Comparison of ENCODE assay signal across 11 mouse cellular contexts in genomic region chr12:108432578-108432977, GRCm38 (mm10).
DNase-seq lines count a peak whose midpoint lies in the region; ATAC-seq and TF ChIP-seq lines count a peak whose summit lies in the region.
"Had no signal": no experiment of that assay in that cellular context is flagged by ENCODE, and none has a peak within 500 bp of the region (broad histone marks: within the 10 kb centered on the region; RNA-seq: fewer than 3 reads in every experiment).

No protein-coding gene starts in this region.

- peak overlapping the region; percentile 22 for H3K4me2 ChIP-seq in hindbrain, embryonic 13.5 days
- H3K4me2 ChIP-seq in hindbrain, embryonic 12.5 days (replicated peaks): no peak overlapping the region
- H3K4me2 ChIP-seq in midbrain, embryonic 14.5 days (ENCODE audit: low read length): no peak overlapping the region

- DNase-seq in brain, embryonic 14.5 days (ENCODE audit: low read depth): peak; percentile 66
- peak; percentile 54 for DNase-seq in midbrain, embryonic 14.5 days
- DNase-seq in spleen, adult 18-20 months: no peak
- no peak for DNase-seq in layer of hippocampus, postnatal 14 days (ENCODE audit: low spot score in 2 of 2)
- no peak for DNase-seq in ovary, postnatal 10 days (ENCODE audit: low spot score)
- DNase-seq: kidney, adult 11 months; lung, postnatal 14 days had no signal

- H3K4me3 ChIP-seq in hindbrain, embryonic 13.5 days: no peak overlapping the region
- no peak overlapping the region for H3K4me3 ChIP-seq in hindbrain, embryonic 12.5 days
- 0 out of 2 replicates have a peak overlapping the region, but pooled peaks have one; percentile 5 for H3K4me3 ChIP-seq in cortical plate, adult 2 months (ENCODE audit: insufficient read depth, low read length)
- H3K4me3 ChIP-seq in midbrain, embryonic 14.5 days (replicated peaks; ENCODE audit: low read depth, low read length): no peak overlapping the region
- H3K4me3 ChIP-seq: erythroblast, embryonic 14.5 days had no signal

- H3K27me3 ChIP-seq in hindbrain, embryonic 13.5 days: no peaks in the 10 kb centered on the region
- no peaks in the 10 kb centered on the region for H3K27me3 ChIP-seq in hindbrain, embryonic 12.5 days
- H3K27me3 ChIP-seq in midbrain, embryonic 14.5 days (ENCODE audit: control insufficient read depth, insufficient read depth, low read length): no peaks in the 10 kb centered on the region

- H3K27ac ChIP-seq in hindbrain, embryonic 13.5 days: 0 out of 2 replicates have a peak overlapping the region, but pooled peaks have one; percentile 19
- no peak overlapping the region for H3K27ac ChIP-seq in hindbrain, embryonic 12.5 days
- peak overlapping the region; percentile 26 for H3K27ac ChIP-seq in cortical plate, adult 2 months (ENCODE audit: insufficient read depth, low read length)
- H3K27ac ChIP-seq in midbrain, embryonic 14.5 days (replicated peaks; ENCODE audit: low read depth, low read length): peak overlapping the region; percentile 27; the same call in 1 of the 2 replicates

- H3K9ac ChIP-seq in hindbrain, embryonic 13.5 days: peak overlapping the region; percentile 40; the same call in 1 of the 2 replicates
- H3K9ac ChIP-seq in hindbrain, embryonic 12.5 days: no peak overlapping the region
- H3K9ac ChIP-seq in midbrain, embryonic 14.5 days (replicated peaks; ENCODE audit: low read length): no peak overlapping the region; the same call in 1 of the 2 replicates

- 61% methylated on average over 5 of the region's 5 CpGs for WGBS in hindbrain, embryonic 13.5 days
- WGBS in hindbrain, embryonic 12.5 days: 67% methylated on average over 5 of the region's 5 CpGs
- 71% methylated on average over 5 of the region's 5 CpGs for WGBS in midbrain, embryonic 14.5 days

- H3K9me3 ChIP-seq in hindbrain, embryonic 13.5 days: no peaks in the 10 kb centered on the region
- H3K9me3 ChIP-seq in hindbrain, embryonic 12.5 days (replicated peaks): no peaks in the 10 kb centered on the region
- no peaks in the 10 kb centered on the region for H3K9me3 ChIP-seq in midbrain, embryonic 14.5 days (ENCODE audit: control insufficient read depth, low read length)

- TF ChIP-seq POLR2A in brain, embryonic 14.5 days (IDR thresholded peaks at IDR 0.05; ENCODE audit: borderline replicate concordance, extremely low read depth, insufficient read depth, insufficient read length, poor library complexity, severe bottlenecking): no peak
- TF ChIP-seq POLR2A in cortical plate, adult 2 months (IDR thresholded peaks at IDR 0.05; ENCODE audit: extremely low read depth, insufficient read depth, low read length): no peak

- no peak for ATAC-seq in hindbrain, embryonic 13.5 days (ENCODE audit: low FRiP score)
- no peak for ATAC-seq in hindbrain, embryonic 12.5 days (ENCODE audit: low FRiP score)
- no peak for ATAC-seq in midbrain, embryonic 14.5 days (ENCODE audit: low FRiP score, low TSS enrichment)

- TF ChIP-seq CTCF in brain, embryonic 14.5 days (IDR thresholded peaks at IDR 0.05; ENCODE audit: borderline replicate concordance, extremely low read depth, insufficient read depth, insufficient read length): no peak
- TF ChIP-seq CTCF in cortical plate, adult 2 months (IDR thresholded peaks at IDR 0.05; ENCODE audit: extremely low read depth, insufficient read depth, low read length): no peak

- H3K4me1 ChIP-seq in hindbrain, embryonic 13.5 days (replicated peaks): peaks cover 56% of the 10 kb centered on the region
- peaks cover 44% of the 10 kb centered on the region for H3K4me1 ChIP-seq in hindbrain, embryonic 12.5 days
- peaks cover 27% of the 10 kb centered on the region for H3K4me1 ChIP-seq in cortical plate, adult 2 months (ENCODE audit: control insufficient read depth, insufficient read depth, low read length)
- H3K4me1 ChIP-seq in midbrain, embryonic 14.5 days (ENCODE audit: control insufficient read depth, insufficient read depth, low read length): peaks cover 30% of the 10 kb centered on the region

- no peaks in the 10 kb centered on the region for H3K36me3 ChIP-seq in hindbrain, embryonic 13.5 days
- H3K36me3 ChIP-seq in hindbrain, embryonic 12.5 days: no peaks in the 10 kb centered on the region
- no peaks in the 10 kb centered on the region for H3K36me3 ChIP-seq in midbrain, embryonic 14.5 days (ENCODE audit: control insufficient read depth, insufficient read depth, low read length)

Comparison
In these comparisons a context has a peak if more than half of its experiments do, and no peak if none do; other contexts are left out.
1. DNase-seq: peak in brain, embryonic 14.5 days (single experiment) and midbrain, embryonic 14.5 days (single experiment); none in spleen, adult 18-20 months (0 of 2), layer of hippocampus, postnatal 14 days (0 of 2) and ovary, postnatal 10 days (single experiment).